Mouse (Mus musculus): Measurements from ENCODE around the gene Ankef1.

Gene Ankef1

DNA sequence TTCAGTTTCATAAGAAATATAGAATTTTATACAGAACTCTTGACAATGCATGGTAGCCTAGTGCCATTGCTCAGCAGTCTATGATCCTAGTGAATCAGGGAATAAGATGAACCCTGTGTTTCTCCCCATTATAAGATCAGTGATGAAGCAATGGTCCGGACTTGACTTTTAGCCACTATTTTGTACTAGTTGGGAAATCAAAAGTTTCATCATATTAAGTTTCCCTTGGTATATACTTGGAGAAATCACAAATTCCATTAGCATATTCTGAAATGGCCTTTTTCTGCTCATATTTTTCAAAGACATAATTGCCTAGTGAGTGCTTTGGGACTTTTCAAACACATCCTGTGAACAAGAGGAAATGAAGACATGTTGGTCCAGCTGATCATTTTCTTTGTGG lies at the start of gene Ankef1:
TSS of gene Ankef1 (plus strand) at position 260 of the 400 bp plus-strand sequence.
- DNase-seq (ENCODE audit: extremely low spot score, low spot score): no peak

DNA sequence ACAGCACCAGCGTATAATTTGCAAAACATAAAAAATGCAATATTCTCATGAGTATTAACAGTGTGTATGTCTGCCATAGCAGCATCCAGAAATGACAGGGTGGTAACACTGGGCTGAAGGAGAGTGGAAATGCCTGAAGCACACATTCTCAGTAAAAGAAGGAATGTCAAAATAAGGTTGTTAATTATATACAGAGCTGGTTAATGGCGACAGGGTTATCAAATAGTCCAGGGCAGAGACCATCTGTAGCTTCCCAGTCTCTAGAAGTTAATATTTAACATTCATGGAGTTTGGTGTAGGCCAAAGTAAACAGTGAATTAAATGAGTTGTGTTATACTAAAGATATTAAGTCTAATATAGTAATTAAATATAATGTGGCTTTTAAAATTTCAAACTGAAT lies 45.2 kb upstream of the Ankef1 start:
- no peak for DNase-seq (ENCODE audit: extremely low spot score, low spot score)

DNA sequence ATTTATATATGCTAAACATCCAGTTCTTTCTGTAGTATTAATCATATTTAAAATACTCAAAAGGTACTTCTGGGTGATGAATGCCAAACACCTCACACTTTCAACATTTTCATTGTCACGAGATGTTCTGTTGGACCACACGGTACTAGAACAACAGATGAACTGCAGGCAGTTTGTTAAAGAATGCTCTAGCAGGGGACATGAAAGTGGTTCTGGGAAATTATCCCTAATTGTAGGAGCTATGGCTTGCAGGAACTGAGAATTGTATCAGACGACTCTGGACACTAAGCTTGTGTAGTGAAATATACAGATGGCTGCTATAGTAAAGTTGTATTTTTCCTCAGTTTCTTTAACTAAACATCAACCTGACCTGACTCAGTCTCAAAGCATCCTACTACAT lies 44.8 kb upstream of the Ankef1 start:
- DNase-seq (ENCODE audit: extremely low spot score, low spot score): no peak

DNA sequence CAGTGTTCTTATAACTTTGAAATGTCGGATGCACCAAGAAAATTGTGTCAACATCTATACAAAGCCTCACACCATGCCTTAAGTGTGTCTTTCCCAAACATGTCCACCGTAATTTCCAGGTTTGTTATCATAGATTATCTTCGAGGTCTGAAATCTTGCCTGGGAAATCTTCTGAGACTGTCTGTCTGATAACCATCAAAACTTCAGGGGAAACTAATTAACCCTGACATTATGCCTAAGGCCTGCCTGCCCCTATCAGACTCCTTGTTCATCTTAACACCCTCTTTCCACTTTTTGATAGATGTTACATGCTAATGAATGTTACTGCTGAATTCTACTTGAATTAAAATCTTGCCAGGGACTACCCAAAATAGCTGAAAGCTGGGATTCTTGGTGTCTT lies 24.1 kb upstream of the Ankef1 start:
- DNase-seq (ENCODE audit: extremely low spot score, low spot score): no peak

DNA sequence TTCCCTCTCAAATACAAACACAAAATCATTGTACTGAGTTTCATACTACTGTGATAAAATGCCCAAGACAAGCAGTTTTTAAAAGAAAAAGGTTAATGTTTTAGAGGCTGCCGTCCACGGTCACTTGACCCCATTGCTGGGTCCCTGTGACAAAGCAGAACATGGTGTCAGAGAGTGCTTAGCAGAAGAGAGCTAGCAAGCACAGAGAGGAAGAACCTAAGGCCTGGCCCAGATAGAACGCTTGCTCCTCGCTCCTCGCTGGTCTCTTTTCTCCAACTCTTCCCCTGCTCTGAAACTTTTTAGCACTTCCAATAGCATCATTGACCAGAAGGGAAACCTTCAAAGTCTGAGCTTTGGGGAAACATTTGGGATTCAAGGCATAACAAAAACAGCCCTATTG lies 19.4 kb upstream of the Ankef1 start:
- no peak for DNase-seq (ENCODE audit: extremely low spot score, low spot score)

DNA sequence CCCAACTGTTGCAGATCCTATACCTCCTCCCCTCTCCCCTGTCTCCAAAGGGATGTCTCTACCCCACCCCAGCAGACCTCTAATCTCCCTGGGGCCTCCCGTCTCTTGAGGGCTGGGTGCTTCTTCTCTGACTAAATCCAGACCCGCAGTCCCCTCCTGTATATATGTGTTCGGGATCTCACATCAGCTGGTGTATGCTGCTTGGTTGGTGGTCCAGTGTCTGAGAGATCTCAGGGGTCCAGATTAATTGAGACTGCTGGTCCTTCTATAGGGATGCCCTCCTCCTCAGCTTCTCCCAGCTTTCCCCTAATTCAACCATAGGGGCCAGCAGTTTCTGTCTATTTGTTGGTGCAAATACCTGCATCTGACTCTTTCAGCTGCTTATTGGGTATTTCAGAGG lies 18.7 kb upstream of the Ankef1 start:
- DNase-seq (ENCODE audit: extremely low spot score, low spot score): no peak

DNA sequence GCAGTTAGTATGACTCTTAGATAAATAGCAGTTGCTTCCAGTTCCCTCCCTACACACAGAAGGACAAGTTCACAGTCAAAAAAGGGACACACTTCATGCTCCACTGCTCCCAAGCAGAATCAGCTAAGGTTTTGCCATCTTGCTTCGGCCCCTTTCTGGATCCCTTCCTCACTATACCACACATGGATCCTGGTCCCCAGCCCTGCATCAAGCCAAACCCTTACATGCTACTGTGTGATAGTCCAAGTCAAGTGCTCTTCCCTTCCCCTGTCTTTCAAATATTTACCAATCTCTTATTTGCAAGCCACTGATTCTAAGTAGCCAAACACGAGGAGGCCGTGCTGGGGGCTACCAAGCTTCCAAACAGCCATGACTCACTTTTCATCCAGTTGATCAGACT lies 16.8 kb upstream of the Ankef1 start:
- no peak for DNase-seq (ENCODE audit: extremely low spot score, low spot score)

DNA sequence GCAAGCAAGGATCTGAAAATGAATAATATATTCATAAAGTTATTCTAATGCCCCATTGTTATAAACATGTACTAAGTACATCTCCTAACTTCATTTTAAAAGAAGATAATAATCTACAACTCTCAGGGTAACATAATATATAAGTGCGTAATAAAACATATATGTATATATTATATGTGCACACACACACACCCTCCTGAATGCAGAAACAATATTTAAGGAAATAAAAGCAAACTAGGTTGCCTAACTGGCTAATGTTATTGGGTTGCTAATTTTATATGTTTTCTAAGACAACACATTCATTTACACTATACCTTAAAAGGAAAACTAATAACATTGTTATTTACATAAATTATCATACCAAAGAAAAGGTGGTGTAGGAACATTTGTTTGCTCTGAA lies 16.3 kb upstream of the Ankef1 start:
- no peak for DNase-seq (ENCODE audit: extremely low spot score, low spot score)

DNA sequence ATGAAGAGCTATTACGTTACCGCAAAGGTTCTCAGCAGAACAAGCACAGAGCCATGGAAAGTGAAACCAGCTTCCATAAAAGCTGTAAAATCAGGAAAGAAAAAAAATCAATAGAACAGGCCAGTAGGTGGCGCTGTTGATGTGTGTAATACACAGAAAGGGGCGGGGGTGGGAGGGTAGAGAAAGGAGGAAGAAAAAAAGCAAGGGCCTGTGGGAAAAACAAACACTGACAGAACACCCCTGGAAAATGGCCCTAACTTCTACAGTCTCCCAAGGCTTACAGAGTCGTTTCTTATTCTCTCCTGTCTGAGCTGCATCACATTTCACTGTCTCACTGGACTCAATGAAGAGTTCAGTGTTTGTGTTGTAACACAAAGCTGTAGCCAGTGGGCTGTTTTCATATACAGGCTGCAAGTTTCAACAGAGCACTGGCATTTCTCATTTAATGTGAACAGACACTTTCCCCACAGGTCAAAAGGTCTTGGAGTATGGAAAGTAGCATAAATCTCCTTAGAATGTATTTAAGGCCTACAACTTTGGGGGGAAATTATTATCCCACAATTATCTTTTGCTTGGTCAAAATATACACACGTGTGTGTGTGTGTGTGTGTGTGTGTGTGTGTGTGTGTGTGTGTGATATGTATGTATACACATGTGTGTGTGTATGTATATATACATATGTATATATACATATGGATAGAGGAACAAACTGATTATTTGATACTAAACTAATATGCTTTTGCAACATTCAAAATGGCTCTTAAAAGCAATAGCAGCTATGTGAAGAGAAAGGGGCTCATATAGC lies 15.7 kb upstream of the Ankef1 start:
- peak; percentile 61 for DNase-seq (ENCODE audit: extremely low spot score, low spot score)

DNA sequence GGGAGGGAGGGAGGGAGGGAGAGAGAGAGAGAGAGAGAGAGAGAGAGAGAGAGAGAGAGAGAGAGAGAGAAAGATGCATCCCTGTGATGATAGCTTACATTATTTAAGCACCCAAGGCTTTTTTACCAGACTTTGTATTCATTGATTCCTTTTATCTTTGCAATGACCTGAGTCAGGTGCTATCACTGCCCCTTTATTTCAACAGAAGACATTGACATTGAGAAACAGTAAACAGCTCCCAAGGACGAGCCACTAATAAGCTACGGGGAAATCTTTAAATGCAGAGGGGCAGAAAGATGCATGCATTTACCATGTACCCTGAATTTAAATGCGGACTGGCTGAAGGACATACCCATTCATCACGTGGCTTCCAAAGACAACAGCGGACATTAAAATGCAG lies 14.7 kb upstream of the Ankef1 start:
- DNase-seq (ENCODE audit: extremely low spot score, low spot score): no peak

DNA sequence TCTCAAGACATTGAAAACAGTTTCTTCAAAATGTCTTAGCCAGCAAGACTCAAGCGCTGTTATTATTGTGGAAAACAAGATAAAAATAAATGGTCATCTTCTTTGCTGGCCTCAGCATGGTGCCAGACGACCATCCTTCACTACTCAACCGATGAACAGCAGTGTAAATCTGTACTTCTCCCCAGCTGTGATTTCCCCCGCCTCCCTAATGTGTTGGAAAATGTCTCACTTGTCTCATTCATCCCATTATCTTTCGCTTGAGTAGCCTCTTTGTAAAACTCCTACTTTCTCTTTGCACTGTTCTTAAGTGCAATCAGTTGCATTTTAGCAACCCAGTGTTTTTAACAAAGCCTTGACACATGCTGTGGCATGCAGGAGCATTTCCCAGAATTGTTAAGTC lies 9.4 kb downstream of the Ankef1 start:
- DNase-seq (ENCODE audit: extremely low spot score, low spot score): no peak

DNA sequence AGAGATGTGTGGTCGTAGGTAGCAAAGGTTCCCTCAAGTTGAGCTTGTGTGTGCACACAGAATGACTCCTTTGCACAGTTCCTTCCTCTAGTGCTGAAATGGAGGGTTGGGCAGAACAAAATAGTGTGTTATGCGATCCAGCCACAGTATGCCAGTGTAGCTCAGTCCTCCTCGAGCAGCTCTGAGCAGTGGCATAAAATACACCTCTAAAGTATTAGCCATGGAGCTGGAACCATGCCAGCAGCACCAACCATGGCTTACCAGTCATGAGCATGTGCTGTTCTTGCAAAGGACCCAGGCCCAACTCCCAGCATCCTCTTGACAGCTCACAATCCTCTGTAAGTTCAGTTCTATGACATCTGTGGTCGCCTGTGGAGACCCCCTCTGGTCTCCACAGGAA lies 10.0 kb downstream of the Ankef1 start:
- no peak for DNase-seq (ENCODE audit: extremely low spot score, low spot score)

DNA sequence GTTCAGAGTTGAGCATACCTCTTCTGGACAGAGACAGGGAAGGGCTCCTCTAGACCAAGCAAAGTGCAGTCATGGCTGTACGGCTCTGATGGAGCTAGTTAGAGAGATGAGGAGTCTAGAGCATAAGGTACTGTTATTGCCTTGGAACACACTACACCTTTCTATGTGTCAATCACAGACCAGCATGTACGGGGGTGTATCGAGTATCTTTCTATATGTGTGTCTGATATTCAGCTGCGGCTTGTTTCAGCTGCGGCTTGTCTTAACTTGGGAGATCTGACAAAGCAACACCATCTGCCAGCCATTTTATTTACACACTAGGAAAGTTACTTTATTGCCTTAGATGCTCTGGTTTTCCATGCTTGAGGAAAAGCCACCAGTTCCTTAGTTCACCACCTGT lies 11.1 kb downstream of the Ankef1 start:
- no peak for DNase-seq (ENCODE audit: extremely low spot score, low spot score)

DNA sequence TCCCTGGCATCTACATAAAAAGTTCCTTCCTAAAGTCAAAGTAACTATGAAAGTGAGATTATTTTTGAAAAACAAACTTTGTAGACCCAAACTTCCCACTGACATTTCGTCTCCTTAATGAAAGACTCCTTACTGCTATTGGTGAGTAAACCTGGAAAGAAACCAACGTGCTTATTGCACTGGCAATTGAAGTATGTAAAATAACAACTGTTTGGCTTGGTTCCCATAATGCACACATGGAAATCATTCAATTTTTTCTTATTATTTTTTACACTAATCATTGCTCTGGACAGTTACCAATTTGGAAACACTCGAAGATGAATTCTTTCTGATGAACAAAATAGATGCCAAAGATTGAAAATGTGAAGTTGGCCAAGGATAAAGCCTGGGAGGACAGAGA lies 12.1 kb downstream of the Ankef1 start:
- no peak for DNase-seq (ENCODE audit: extremely low spot score, low spot score)

DNA sequence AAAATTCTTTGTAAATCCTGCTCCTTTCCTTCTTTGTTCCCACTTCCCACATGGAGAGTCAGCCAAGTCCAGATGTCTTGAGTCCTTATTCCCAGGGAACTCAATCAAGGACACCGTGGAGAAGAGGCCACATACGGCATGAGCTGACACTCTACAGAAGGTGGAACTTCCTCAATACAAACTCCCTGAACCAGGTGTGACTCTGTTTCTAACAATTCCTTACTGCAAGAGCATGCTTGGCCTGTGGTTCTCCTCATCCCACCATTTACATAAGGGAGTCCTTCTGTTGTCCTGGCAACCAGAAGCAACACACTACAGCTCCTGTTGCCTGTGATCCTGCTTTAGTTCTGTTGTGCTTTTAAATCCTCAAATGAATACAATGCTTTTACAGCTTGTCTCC lies 13.8 kb downstream of the Ankef1 start:
- DNase-seq (ENCODE audit: extremely low spot score, low spot score): no peak

DNA sequence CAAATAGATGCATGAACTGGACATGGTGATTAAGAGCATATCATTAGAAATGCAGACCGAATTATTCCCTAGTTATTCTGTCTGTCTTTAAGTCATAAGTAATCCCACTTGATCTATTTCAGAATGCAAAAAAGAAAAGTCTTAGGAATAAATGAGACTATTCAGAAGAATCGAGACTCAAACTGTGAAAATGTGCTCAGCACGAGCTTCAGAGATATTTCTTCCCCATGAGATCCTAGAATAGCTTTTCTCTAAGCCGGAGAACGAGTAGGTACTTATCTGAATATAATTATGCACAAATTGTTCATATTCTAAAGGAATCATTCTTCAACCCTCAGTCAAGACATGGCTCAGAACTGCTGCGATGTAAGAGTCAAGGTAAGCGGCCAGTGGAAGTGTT lies 27.2 kb downstream of the Ankef1 start:
- DNase-seq (ENCODE audit: extremely low spot score, low spot score): no peak

DNA sequence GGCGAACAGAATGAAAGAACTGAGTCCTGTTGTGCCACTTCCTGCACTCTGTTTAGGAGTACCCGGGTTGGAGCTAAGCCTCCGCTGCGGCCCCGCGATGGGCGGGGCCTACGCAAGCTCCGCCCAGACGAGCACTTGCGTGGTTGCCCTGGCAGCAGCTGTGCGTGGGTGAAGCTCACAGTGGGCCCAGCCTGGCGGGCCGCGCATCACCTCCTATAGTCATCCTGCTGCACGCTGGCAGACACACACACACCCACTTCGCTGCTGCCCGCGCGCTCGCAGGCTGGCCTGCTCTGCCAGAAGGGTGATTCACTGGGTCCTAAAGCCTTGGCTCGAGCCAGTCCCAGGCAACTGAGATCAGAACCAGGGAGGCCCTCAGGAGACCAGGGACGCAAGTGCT lies 30.3 kb downstream of the Ankef1 start:
- DNase-seq (ENCODE audit: extremely low spot score, low spot score): peak; percentile 82

DNA sequence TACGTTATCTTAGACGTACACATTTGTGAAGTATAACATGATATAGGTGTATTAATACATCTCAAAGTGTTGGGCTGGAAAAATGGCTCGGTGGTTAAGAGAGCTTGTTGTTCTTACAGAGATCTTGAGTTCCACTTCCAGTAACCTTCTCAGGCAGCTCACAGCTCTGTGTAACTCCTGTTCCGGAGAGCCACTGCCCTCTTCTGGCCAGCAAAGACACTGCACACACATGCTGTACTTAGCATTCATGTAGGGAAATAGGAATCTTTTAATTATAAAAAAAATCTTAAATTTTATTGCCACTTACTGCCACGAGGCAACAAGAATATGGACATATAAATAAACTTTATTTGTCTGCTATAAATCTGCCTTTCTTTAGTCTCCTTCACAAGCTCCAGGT lies 56.3 kb downstream of the Ankef1 start:
- no peak for DNase-seq (ENCODE audit: extremely low spot score, low spot score)

DNA sequence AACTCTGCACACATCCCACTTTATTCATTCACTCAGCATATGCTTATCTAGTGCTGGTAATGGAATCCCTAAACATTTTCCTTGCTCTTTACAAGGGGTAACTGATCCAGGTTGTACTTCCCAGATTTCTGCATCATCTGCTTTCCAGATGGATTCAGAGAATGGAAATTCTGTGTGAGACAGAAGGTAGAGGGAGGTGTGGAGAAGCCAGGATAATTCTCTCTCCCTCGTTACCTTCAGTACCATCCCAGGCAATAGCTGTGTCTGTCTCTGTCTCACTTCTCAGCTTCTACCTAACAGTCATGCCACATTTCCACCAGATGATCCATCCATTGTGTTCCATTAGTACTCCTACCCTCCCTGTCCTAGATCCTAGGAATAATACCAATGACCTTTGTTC lies 60.6 kb downstream of the Ankef1 start:
- no peak for DNase-seq (ENCODE audit: extremely low spot score, low spot score)

DNA sequence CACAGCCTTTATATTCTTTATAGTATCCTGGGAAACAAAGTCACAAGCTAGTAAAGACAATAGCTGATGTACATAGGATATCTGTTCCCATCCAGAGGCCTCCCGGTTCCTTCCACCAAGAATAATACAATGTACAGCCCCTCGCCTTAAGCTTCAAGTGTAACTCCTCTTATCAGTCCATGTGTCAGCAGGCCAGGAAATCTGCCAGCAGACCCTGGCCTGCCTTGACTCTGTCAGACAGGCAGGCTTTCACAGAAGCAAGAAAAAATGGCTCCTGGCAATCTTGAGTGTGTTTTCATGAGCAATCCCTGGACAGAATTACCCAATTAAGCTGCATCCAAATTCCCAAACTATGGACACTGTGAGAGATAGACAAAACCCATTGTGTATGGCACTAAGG lies 69.1 kb downstream of the Ankef1 start:
- no peak for DNase-seq (ENCODE audit: extremely low spot score, low spot score)

DNA sequence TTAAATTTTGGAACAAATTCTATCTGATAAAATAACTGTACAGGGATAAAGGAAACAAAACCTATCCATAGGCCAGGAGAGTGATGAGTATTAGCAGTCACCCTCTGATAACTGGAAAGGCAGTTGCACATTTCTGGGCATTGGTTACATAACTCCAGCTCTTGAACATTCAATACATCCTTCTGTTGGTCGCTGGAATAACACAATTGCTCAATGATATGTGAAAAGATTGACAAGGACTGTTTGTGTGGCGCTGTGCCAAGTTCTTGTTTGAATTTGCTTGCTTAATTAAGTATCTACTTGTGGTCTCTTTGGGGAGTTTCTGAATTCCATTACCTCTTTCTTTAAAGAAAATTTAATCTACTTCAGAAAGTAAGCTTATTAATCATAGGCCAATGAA lies 81.1 kb downstream of the Ankef1 start:
- no peak for DNase-seq (ENCODE audit: extremely low spot score, low spot score)

DNA sequence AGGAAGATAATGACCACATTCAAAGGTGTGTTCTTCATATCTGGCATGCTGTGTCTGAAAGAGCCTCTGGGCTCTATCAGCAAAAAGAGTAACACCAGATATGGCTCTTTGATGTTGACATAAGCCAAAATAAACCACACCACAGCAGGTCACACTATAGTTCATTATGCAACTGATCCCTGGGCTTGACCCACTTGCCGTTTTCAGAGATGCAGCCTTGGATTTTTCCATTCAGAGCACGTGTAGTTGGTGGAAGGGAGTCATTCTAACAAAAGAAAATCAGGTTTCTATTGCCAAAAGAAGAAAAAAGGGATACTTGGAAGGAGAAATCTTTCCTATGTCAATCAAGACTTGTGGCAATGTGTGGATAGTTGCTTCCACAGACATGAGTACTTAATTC lies 87.1 kb downstream of the Ankef1 start:
- DNase-seq (ENCODE audit: extremely low spot score, low spot score): no peak

DNA sequence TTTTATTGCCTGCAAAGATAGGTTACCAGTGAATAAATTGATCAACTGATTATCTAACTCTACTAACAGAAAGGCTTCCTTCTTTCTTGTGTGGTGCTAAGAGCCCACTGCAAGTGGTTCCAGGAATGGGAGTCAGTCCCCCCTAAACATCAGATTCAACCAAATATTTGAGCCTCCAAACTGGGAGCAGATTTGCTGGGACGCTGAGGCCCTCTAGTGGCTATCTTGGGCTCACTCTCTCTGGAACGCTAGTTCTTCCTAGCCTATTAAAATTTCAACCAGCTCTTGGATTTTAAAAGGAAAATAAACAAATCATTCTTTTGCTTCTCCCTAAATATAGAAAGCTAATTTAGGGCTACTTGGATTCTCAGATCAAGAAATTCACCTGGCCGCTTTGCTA lies 94.7 kb downstream of the Ankef1 start:
- DNase-seq (ENCODE audit: extremely low spot score, low spot score): peak; percentile 34

DNA sequence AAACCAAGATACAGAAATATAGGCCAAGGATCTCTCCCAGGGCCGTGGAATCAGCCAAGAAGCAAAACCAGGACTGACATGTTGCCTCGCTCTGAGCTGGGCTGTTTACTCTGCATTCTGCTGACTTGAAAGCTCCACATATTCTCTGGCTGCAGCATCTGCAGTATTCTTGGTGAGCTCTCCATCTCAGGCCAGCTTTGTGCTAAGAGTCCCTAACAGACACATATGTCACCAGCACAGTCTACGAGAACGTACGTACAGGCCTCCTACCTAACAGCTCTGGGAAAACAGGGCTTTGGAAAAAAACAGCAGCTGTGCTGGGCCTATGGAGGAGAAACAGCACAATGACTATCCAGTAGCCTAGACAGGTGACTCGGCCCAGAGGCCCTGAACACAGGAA lies 97.0 kb downstream of the Ankef1 start:
- DNase-seq (ENCODE audit: extremely low spot score, low spot score): no peak

Measured in neural tube, embryonic 10.5 days (tissue).